11 mouse cellular contexts compared by ENCODE assay signal in the genomic region with DNA sequence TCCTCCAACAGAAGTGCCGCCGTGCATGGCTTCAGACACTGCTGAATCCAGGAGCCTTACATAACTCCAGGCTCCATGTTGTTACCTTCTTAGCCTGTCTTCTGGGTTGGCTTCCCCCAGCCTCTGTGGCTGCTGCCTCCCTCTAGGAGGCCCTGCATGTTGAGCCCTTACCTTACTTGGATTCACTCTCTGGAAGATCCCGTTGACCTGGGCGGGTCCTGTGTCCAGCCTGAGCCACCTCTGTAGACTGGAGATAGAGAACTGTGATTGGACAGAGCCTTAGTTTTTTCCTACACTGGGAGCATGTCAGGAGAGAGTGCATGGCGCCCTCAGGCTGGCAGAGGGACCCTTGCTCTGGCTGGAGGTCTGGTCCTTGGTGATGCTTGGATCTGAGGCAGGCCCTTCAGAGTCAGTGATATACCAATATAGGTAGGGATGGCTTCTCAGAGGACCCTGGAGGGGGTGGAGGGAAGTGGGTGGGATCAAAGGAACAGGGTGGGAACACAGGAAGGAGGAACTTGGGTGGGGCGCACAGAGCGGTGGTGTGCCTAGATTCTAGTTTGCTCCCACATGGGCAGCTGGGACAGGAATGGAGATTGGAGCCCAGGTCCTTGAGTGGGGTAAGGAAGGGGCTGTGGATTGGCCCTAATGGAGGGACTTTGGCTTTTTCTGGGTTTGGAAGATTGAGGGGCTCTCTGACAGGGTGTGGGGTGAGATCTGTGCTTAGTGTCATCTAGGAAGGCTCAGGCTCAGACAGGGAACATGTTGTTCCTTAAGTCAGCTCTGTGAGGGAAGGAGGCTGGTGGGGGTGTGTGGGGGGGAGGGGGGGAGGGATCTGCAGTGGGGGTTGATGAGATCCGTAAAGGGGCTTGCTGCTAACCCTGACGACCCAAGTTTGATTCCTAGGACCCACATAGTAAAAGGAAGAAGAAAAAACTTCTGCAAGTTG. TPM values are rescaled to one million over a fixed set of nuclear protein-coding genes. Genes with fewer than 3 reads are reported as not detected.
A peak's percentile ranks its signal among the peaks of the same experiment; 100 is the strongest.
DNase-seq lines count a peak whose midpoint lies in the region; ATAC-seq and TF ChIP-seq lines count a peak whose summit lies in the region.
"Had no signal": no experiment of that assay in that cellular context is flagged by ENCODE, and none has a peak within 500 bp of the region (broad histone marks: within the 10 kb centered on the region; RNA-seq: fewer than 3 reads in every experiment).

No protein-coding gene starts in this region.

- no peak for TF ChIP-seq CTCF in G1E (IDR thresholded peaks at IDR 0.05; ENCODE audit: low read depth, low read length)
- TF ChIP-seq CTCF in liver, postnatal 0 days (IDR thresholded peaks at IDR 0.05; ENCODE audit: low read depth), result 0 out of 2 replicates have a peak, but pooled peaks have one; percentile 7

- H3K4me2 ChIP-seq in heart, embryonic 12.5 days, result peak overlapping the region; percentile 26
- 0 out of 2 replicates have a peak overlapping the region, but pooled peaks have one; percentile 26 for H3K4me2 ChIP-seq in liver, postnatal 0 days (ENCODE audit: low read depth, low read length)
- no peak overlapping the region for H3K4me2 ChIP-seq in midbrain, embryonic 16.5 days (ENCODE audit: low read length)

- H3K4me1 ChIP-seq in G1E (ENCODE audit: insufficient read depth, low read depth, low read length), result peaks cover 98% of the 10 kb centered on the region
- H3K4me1 ChIP-seq in heart, embryonic 12.5 days (replicated peaks), result peaks cover 65% of the 10 kb centered on the region
- H3K4me1 ChIP-seq in liver, postnatal 0 days (ENCODE audit: insufficient read depth), result peaks cover 90% of the 10 kb centered on the region
- H3K4me1 ChIP-seq in midbrain, embryonic 16.5 days (ENCODE audit: control insufficient read depth, insufficient read depth, low read length), result no peaks in the 10 kb centered on the region

- DNase-seq in kidney, adult 18-20 months, result peak; percentile 46
- DNase-seq in kidney, adult 9 months, result no peak
- no peak for DNase-seq in G1E (ENCODE audit: low spot score)
- no peak for DNase-seq in liver, postnatal 0 days
- no peak for DNase-seq in cerebellum, postnatal 14 days
- no peak for DNase-seq in thymus, postnatal 4 days
- DNase-seq: gastrocnemius, postnatal 36 days had no signal

- no peaks in the 10 kb centered on the region for H3K9me3 ChIP-seq in G1E (replicated peaks)
- H3K9me3 ChIP-seq in heart, embryonic 12.5 days (replicated peaks), result no peaks in the 10 kb centered on the region
- H3K9me3 ChIP-seq in liver, postnatal 0 days (ENCODE audit: low read length), result no peaks in the 10 kb centered on the region
- no peaks in the 10 kb centered on the region for H3K9me3 ChIP-seq in midbrain, embryonic 16.5 days (replicated peaks; ENCODE audit: control insufficient read depth, low read length, poor library complexity, severe bottlenecking)

- H3K4me3 ChIP-seq in G1E (ENCODE audit: low read depth, low read length), result peak overlapping the region; percentile 43; the same call in 1 of the 2 replicates
- H3K4me3 ChIP-seq in heart, embryonic 12.5 days, result peak overlapping the region; percentile 14; the same call in 1 of the 2 replicates
- no peak overlapping the region for H3K4me3 ChIP-seq in liver, postnatal 0 days (ENCODE audit: low read depth, low read length)
- H3K4me3 ChIP-seq in midbrain, embryonic 16.5 days (ENCODE audit: low read depth, low read length), result no peak overlapping the region

- peaks cover 86% of the 10 kb centered on the region for H3K36me3 ChIP-seq in G1E (replicated peaks)
- no peaks in the 10 kb centered on the region for H3K36me3 ChIP-seq in heart, embryonic 12.5 days
- H3K36me3 ChIP-seq in liver, postnatal 0 days (replicated peaks; ENCODE audit: insufficient read depth, low read length), result peaks cover 5% of the 10 kb centered on the region; the same call in 1 of the 2 replicates
- H3K36me3 ChIP-seq in midbrain, embryonic 16.5 days (ENCODE audit: control insufficient read depth, insufficient read depth, low read length), result no peaks in the 10 kb centered on the region

- H3K27me3 ChIP-seq in G1E (ENCODE audit: insufficient read depth, low read length), result no peaks in the 10 kb centered on the region
- no peaks in the 10 kb centered on the region for H3K27me3 ChIP-seq in heart, embryonic 12.5 days (replicated peaks)
- no peaks in the 10 kb centered on the region for H3K27me3 ChIP-seq in liver, postnatal 0 days (ENCODE audit: insufficient read depth, low read length)
- H3K27me3 ChIP-seq in midbrain, embryonic 16.5 days (ENCODE audit: control insufficient read depth, insufficient read depth, low read depth, low read length), result no peaks in the 10 kb centered on the region

- no peak overlapping the region for H3K9ac ChIP-seq in heart, embryonic 12.5 days
- peak overlapping the region; percentile 11 for H3K9ac ChIP-seq in liver, postnatal 0 days (replicated peaks)
- no peak overlapping the region for H3K9ac ChIP-seq in midbrain, embryonic 16.5 days (ENCODE audit: low read depth, low read length)

- no peak for ATAC-seq in G1E (ENCODE audit: extremely low read depth, insufficient number of reproducible peaks, low FRiP score, poor library complexity, severe bottlenecking)
- 0 out of 2 replicates have a peak, but pooled peaks have one; percentile 2 for ATAC-seq in heart, embryonic 12.5 days (ENCODE audit: insufficient number of reproducible peaks, low FRiP score)
- no peak for ATAC-seq in liver, postnatal 0 days
- no peak for ATAC-seq in midbrain, embryonic 16.5 days

- TF ChIP-seq EP300 in liver, postnatal 0 days (IDR thresholded peaks at IDR 0.05; ENCODE audit: low read depth), result no peak

- no peak overlapping the region; the same call in 1 of the 2 replicates for H3K27ac ChIP-seq in heart, embryonic 12.5 days (ENCODE audit: poor library complexity, severe bottlenecking)
- H3K27ac ChIP-seq in liver, postnatal 0 days (ENCODE audit: low read depth), result peak overlapping the region; percentile 71
- H3K27ac ChIP-seq in midbrain, embryonic 16.5 days (ENCODE audit: low read length), result no peak overlapping the region

- 64% methylated on average over 9 of the region's 9 CpGs for WGBS in heart, embryonic 12.5 days
- 67% methylated on average over 9 of the region's 9 CpGs for WGBS in liver, postnatal 0 days (ENCODE audit: insufficient replicate concordance)
- WGBS in midbrain, embryonic 16.5 days, result 82% methylated on average over 9 of the region's 9 CpGs

RNA-seq across cellular contexts. Expression of gene Tpst2, which starts 12.0 kb away (rescaled TPM):
- 43.7 and 55.7 TPM in 2 replicates for total RNA-seq in G1E (2014; fragmentation: Nextera tagmentation)
- 32.9 and 37.3 TPM in 2 replicates for total RNA-seq in G1E (2017)
- 103 and 156 TPM in 2 replicates for polyA plus RNA-seq in G1E (2012)
- 34.4 and 36.4 TPM in 2 replicates for polyA plus RNA-seq in heart, embryonic 12.5 days (2016; fragmentation: Nextera tagmentation; extraction: Ambion mirVana)
- polyA plus RNA-seq in liver, postnatal 0 days (2015; fragmentation: Nextera tagmentation; extraction: Ambion mirVana), result 34.5 and 36.2 TPM in 2 replicates
- polyA plus RNA-seq in midbrain, embryonic 16.5 days (2015; fragmentation: Nextera tagmentation; extraction: Ambion mirVana), result 26.2 and 34.5 TPM in 2 replicates

RNA-seq across cellular contexts. Expression of gene Crybb1, which starts 32.9 kb away (rescaled TPM):
- total RNA-seq in G1E (2014; fragmentation: Nextera tagmentation) (not detected in 2 replicates), G1E (2017) (not detected in 2 replicates)
- 0.14 TPM in 1 of 2 replicates, not detected in the other for polyA plus RNA-seq in G1E (2012)
- 0.46 and 0.67 TPM in 2 replicates for polyA plus RNA-seq in heart, embryonic 12.5 days (2016; fragmentation: Nextera tagmentation; extraction: Ambion mirVana)
- 0.33 TPM in 1 of 2 replicates, not detected in the other for polyA plus RNA-seq in liver, postnatal 0 days (2015; fragmentation: Nextera tagmentation; extraction: Ambion mirVana)
- 5.1 and 5.8 TPM in 2 replicates for polyA plus RNA-seq in midbrain, embryonic 16.5 days (2015; fragmentation: Nextera tagmentation; extraction: Ambion mirVana)
- total RNA-seq: neutrophil, adult 5-6 weeks had no signal
- polyA plus RNA-seq: macrophage had no signal

RNA-seq across cellular contexts. Expression of gene Cryba4, which starts 36.1 kb away (rescaled TPM):
- total RNA-seq in G1E (2014; fragmentation: Nextera tagmentation) (not detected in 2 replicates), G1E (2017) (0.98 TPM in 1 of 2 replicates, not detected in the other)
- 0.43 and 0.63 TPM in 2 replicates for polyA plus RNA-seq in G1E (2012)
- polyA plus RNA-seq in heart, embryonic 12.5 days (2016; fragmentation: Nextera tagmentation; extraction: Ambion mirVana), result 0.57 and 0.64 TPM in 2 replicates
- polyA plus RNA-seq in liver, postnatal 0 days (2015; fragmentation: Nextera tagmentation; extraction: Ambion mirVana), result 0.59 and 0.86 TPM in 2 replicates
- polyA plus RNA-seq in midbrain, embryonic 16.5 days (2015; fragmentation: Nextera tagmentation; extraction: Ambion mirVana), result 1.0 and 1.6 TPM in 2 replicates

RNA-seq across cellular contexts. Expression of gene Tfip11, which starts 37.7 kb away (rescaled TPM):
- 19.4 and 21.7 TPM in 2 replicates for total RNA-seq in G1E (2014; fragmentation: Nextera tagmentation)
- 14.9 and 19.4 TPM in 2 replicates for total RNA-seq in G1E (2017)
- polyA plus RNA-seq in G1E (2012), result 54.1 and 58.2 TPM in 2 replicates
- polyA plus RNA-seq in heart, embryonic 12.5 days (2016; fragmentation: Nextera tagmentation; extraction: Ambion mirVana), result 21.6 and 22.3 TPM in 2 replicates
- 6.7 and 8.0 TPM in 2 replicates for polyA plus RNA-seq in liver, postnatal 0 days (2015; fragmentation: Nextera tagmentation; extraction: Ambion mirVana)
- 37.0 and 37.2 TPM in 2 replicates for polyA plus RNA-seq in midbrain, embryonic 16.5 days (2015; fragmentation: Nextera tagmentation; extraction: Ambion mirVana)

RNA-seq across cellular contexts. Expression of gene Srrd, which starts 54.4 kb away (rescaled TPM):
- total RNA-seq in G1E (2014; fragmentation: Nextera tagmentation) (28.0 and 49.0 TPM in 2 replicates), G1E (2017) (18.5 and 28.7 TPM in 2 replicates)
- polyA plus RNA-seq in G1E (2012), result 21.3 and 27.5 TPM in 2 replicates
- 23.8 and 25.2 TPM in 2 replicates for polyA plus RNA-seq in heart, embryonic 12.5 days (2016; fragmentation: Nextera tagmentation; extraction: Ambion mirVana)
- polyA plus RNA-seq in liver, postnatal 0 days (2015; fragmentation: Nextera tagmentation; extraction: Ambion mirVana), result 9.4 and 10.6 TPM in 2 replicates
- 51.7 and 56.8 TPM in 2 replicates for polyA plus RNA-seq in midbrain, embryonic 16.5 days (2015; fragmentation: Nextera tagmentation; extraction: Ambion mirVana)

Comparison
In these comparisons a context has a peak if more than half of its experiments do, and no peak if none do; other contexts are left out.
1. H3K4me3 ChIP-seq: peak in G1E (single experiment) and heart, embryonic 12.5 days (single experiment); none in liver, postnatal 0 days (single experiment) and midbrain, embryonic 16.5 days (single experiment).